Mouse (Mus musculus): ENCODE data around the gene Hspa2. TPM values are rescaled to one million over a fixed set of nuclear protein-coding genes. Genes with fewer than 3 reads are reported as not detected.

The Hspa2 gene
- total and polyA plus RNA-seq, 3 experiments = 3.4 to 5.3 (median 3.8) TPM

GRCm38 (mm10) chr12:76444862-76445261 is 40.9 kb downstream of the Hspa2 start:
- Histone ChIP-seq H3K79me2 (replicated peaks; ENCODE audit: control insufficient read depth, extremely low read depth, insufficient read depth, poor library complexity, severe bottlenecking) (peaks cover 52% of the 10 kb centered on the region), H3K4me1 (ENCODE audit: control insufficient read depth in 1 of 2, insufficient read depth in 2 of 2) (peaks cover 0 to 28% of the 10 kb centered on the region in 2 experiments; a peak in 2 of 4 replicates), H3K4me3 (replicated peaks in 1 of 3; ENCODE audit: low read depth in 2 of 3, low read length in 2 of 3, poor library complexity in 1 of 3) (peak overlapping the region; percentile 75 to 90 (median 79)), H3K27ac (ENCODE audit: insufficient read depth, low read depth) (peak overlapping the region; percentile 44), H3K9ac (ENCODE audit: insufficient read depth, low read depth) (peak overlapping the region; percentile 80), H3K27me3 (replicated peaks) (no peaks in the 10 kb centered on the region), H3K9me3 (replicated peaks; ENCODE audit: low read length) (no peaks in the 10 kb centered on the region), H3K36me3 (replicated peaks in 1 of 2; ENCODE audit: control insufficient read depth in 1 of 2, insufficient read depth in 1 of 2, low read length in 1 of 2) (peaks cover 23 to 33% of the 10 kb centered on the region in 2 experiments), H3K4me2 (ENCODE audit: insufficient read depth, low read depth, poor library complexity, severe bottlenecking) (peak overlapping the region; percentile 98)
- dilution Hi-C loops (cut with MboI; ENCODE audit: extremely low pct_ligation_motif_present, extremely low pct_unique_long_range_greater_than_20kb, low sequenced_read_pairs) = no loop called here
- TF ChIP-seq RAD21 (IDR thresholded peaks at IDR 0.05; ENCODE audit: low read depth, low read length) (peak; percentile 0; the same call in 1 of the 2 replicates), BHLHE40 (IDR thresholded peaks at IDR 0.05; ENCODE audit: low read depth, low read length) (peak; percentile 43; the same call in 1 of the 2 replicates), PAX5 (IDR thresholded peaks at IDR 0.05; ENCODE audit: low read length) (no peak), CTCF (conservative IDR thresholded peaks at IDR 0.05 in 1 of 2, IDR thresholded peaks at IDR 0.05 in 1 of 2; ENCODE audit: low read depth in 2 of 2, low read length in 2 of 2) (peak in 1 of 2 experiments; percentile 22; a peak in 2 of 4 replicates), MAX (IDR thresholded peaks at IDR 0.05; ENCODE audit: low read length) (peak; percentile 90), POLR2AphosphoS2 (IDR thresholded peaks at IDR 0.05; ENCODE audit: low read depth, low read length) (no peak), ETS1 (conservative IDR thresholded peaks at IDR 0.05; ENCODE audit: low read depth, low read length) (no peak), MXI1 (IDR thresholded peaks at IDR 0.05; ENCODE audit: low read depth, low read length) (peak; percentile 79; the same call in 1 of the 2 replicates), MYC (IDR thresholded peaks at IDR 0.05; ENCODE audit: low read depth, low read length) (peak; percentile 97), IRF4 (IDR thresholded peaks at IDR 0.05; ENCODE audit: low read depth, low read length) (0 out of 2 replicates have a peak, but pooled peaks have one; percentile 6)
- DNase-seq (ENCODE audit: extremely low read depth) = peak; percentile 34
- in situ Hi-C loops (cut with MboI; ENCODE audit: low pct_ligation_motif_present, low pct_unique_long_range_greater_than_20kb, low sequenced_read_pairs) = no loop called here

- H3K4me1 ChIP-seq (ENCODE audit: control insufficient read depth in 1 of 2, insufficient read depth in 2 of 2) = peaks cover 0 to 28% of the 10 kb centered on the region in 2 experiments; a peak in 2 of 4 replicates
- peak overlapping the region; percentile 77 for H3K9ac ChIP-seq (ENCODE audit: insufficient read depth, low read depth)
- peak overlapping the region; percentile 44 to 90 (median 75) for H3K4me3 ChIP-seq (replicated peaks in 1 of 3; ENCODE audit: low read depth in 2 of 3, low read length in 2 of 3, poor library complexity in 1 of 3)
- in situ Hi-C loops (cut with MboI; ENCODE audit: low pct_ligation_motif_present, low pct_unique_long_range_greater_than_20kb, low sequenced_read_pairs) (no loop called here), dilution Hi-C loops (cut with MboI; ENCODE audit: extremely low pct_ligation_motif_present, extremely low pct_unique_long_range_greater_than_20kb, low sequenced_read_pairs) (no loop called here)
- DNase-seq (ENCODE audit: extremely low read depth) = no peak
- peak overlapping the region; percentile 98 for H3K4me2 ChIP-seq (ENCODE audit: insufficient read depth, low read depth, poor library complexity, severe bottlenecking)
- H3K27ac ChIP-seq (ENCODE audit: insufficient read depth, low read depth) = no peak overlapping the region
- H3K36me3 ChIP-seq (replicated peaks in 1 of 2; ENCODE audit: control insufficient read depth in 1 of 2, insufficient read depth in 1 of 2, low read length in 1 of 2) = peaks cover 35 to 46% of the 10 kb centered on the region in 2 experiments
- H3K27me3 ChIP-seq (replicated peaks) = no peaks in the 10 kb centered on the region
- peaks cover 62% of the 10 kb centered on the region for H3K79me2 ChIP-seq (replicated peaks; ENCODE audit: control insufficient read depth, extremely low read depth, insufficient read depth, poor library complexity, severe bottlenecking)
- no peak for TF ChIP-seq MAX (IDR thresholded peaks at IDR 0.05; ENCODE audit: low read length)
- TF ChIP-seq MYC (IDR thresholded peaks at IDR 0.05; ENCODE audit: low read depth, low read length) = no peak
- no peak for TF ChIP-seq CTCF (conservative IDR thresholded peaks at IDR 0.05 in 1 of 2, IDR thresholded peaks at IDR 0.05 in 1 of 2; ENCODE audit: low read depth in 2 of 2, low read length in 2 of 2)
- 0 out of 2 replicates have a peak, but pooled peaks have one; percentile 37 for TF ChIP-seq EP300 (IDR thresholded peaks at IDR 0.05; ENCODE audit: low read length)
- TF ChIP-seq ZNF384 (IDR thresholded peaks at IDR 0.05; ENCODE audit: low read depth, low read length) = no peak
- TF ChIP-seq BHLHE40 (IDR thresholded peaks at IDR 0.05; ENCODE audit: low read depth, low read length) = no peak
- H3K9me3 ChIP-seq (replicated peaks; ENCODE audit: low read length) = no peaks in the 10 kb centered on the region
These were observed 42.2 kb downstream of the Hspa2 start for GRCm38 (mm10) chr12:76446201-76446600.

- H3K27ac ChIP-seq (ENCODE audit: insufficient read depth, low read depth) = no peak overlapping the region
- H3K4me2 ChIP-seq (ENCODE audit: insufficient read depth, low read depth, poor library complexity, severe bottlenecking) = no peak overlapping the region
- no peak overlapping the region for H3K9ac ChIP-seq (ENCODE audit: insufficient read depth, low read depth)
- no peak for TF ChIP-seq MAX (IDR thresholded peaks at IDR 0.05; ENCODE audit: low read length)
- TF ChIP-seq RAD21 (IDR thresholded peaks at IDR 0.05; ENCODE audit: low read depth, low read length) = no peak
- H3K4me1 ChIP-seq (ENCODE audit: control insufficient read depth in 1 of 2, insufficient read depth in 2 of 2) = peaks cover 0 to 28% of the 10 kb centered on the region in 2 experiments; a peak in 2 of 4 replicates
- in situ Hi-C loops (cut with MboI; ENCODE audit: low pct_ligation_motif_present, low pct_unique_long_range_greater_than_20kb, low sequenced_read_pairs) (no loop called here), dilution Hi-C loops (cut with MboI; ENCODE audit: extremely low pct_ligation_motif_present, extremely low pct_unique_long_range_greater_than_20kb, low sequenced_read_pairs) (no loop called here)
- H3K36me3 ChIP-seq (replicated peaks in 1 of 2; ENCODE audit: control insufficient read depth in 1 of 2, insufficient read depth in 1 of 2, low read length in 1 of 2) = peaks cover 48 to 61% of the 10 kb centered on the region in 2 experiments
- H3K79me2 ChIP-seq (replicated peaks; ENCODE audit: control insufficient read depth, extremely low read depth, insufficient read depth, poor library complexity, severe bottlenecking) = peaks cover 65% of the 10 kb centered on the region
- no peak for DNase-seq (ENCODE audit: extremely low read depth)
- no peak overlapping the region for H3K4me3 ChIP-seq (replicated peaks in 1 of 3; ENCODE audit: low read depth in 2 of 3, low read length in 2 of 3, poor library complexity in 1 of 3)
- no peaks in the 10 kb centered on the region for H3K27me3 ChIP-seq (replicated peaks)
- no peaks in the 10 kb centered on the region for H3K9me3 ChIP-seq (replicated peaks; ENCODE audit: low read length)
These were observed 44.2 kb downstream of the Hspa2 start for GRCm38 (mm10) chr12:76448127-76448526.

Data from CH12.LX (cell line).